Mouse (Mus musculus) erythroblast, embryonic 14.5 days (primary cell): ENCODE measurements around the gene Gadd45g. TPM values are rescaled to one million over a fixed set of nuclear protein-coding genes. Genes with fewer than 3 reads are reported as not detected.

Source experiments
- H3K27me3 ChIP-seq: 2 replicates; pipeline ENCODE4 v1.6.1; 2012; ENCODE audit warnings: inconsistent platforms; ENCODE audit not compliant: control insufficient read depth
- H3K36me3 ChIP-seq: 2 replicates; pipeline ENCODE4 v1.6.1; 2012; ENCODE audit warnings: mild to moderate bottlenecking, inconsistent platforms; ENCODE audit not compliant: control insufficient read depth
- H3K4me1 ChIP-seq: 2 replicates; pipeline ENCODE4 v1.6.1; 2012; ENCODE audit warnings: inconsistent platforms; ENCODE audit not compliant: control insufficient read depth
- H3K4me3 ChIP-seq: replicated peaks from 2 replicates; pipeline ENCODE3; 2012; ENCODE audit warnings: moderate library complexity, mild to moderate bottlenecking, inconsistent platforms
- H3K9me3 ChIP-seq: 2 replicates; pipeline ENCODE4 v1.6.1; 2012; ENCODE audit warnings: low read length, inconsistent platforms, mixed read lengths; ENCODE audit not compliant: control insufficient read depth
- GATA1 ChIP-seq: IDR thresholded peaks from 2 replicates; pipeline ENCODE4 v1.6.1; 2012; ENCODE audit warnings: low read length, inconsistent platforms, mixed read lengths
- TAL1 ChIP-seq: IDR thresholded peaks from 3 replicates; pipeline ENCODE4 v1.6.1; 2012; ENCODE audit warnings: low read length, inconsistent platforms, mixed read lengths
- polyA plus RNA-seq: library from polyadenylated mRNA; stranded (reverse); fragments of >175 nt; gene quantifications from 2 replicates; pipeline ENCODE4 v1.2.3, GENCODE M21; 2012

Gene Gadd45g
- polyA plus RNA-seq, 1 experiment, result 11.5 TPM

DNA sequence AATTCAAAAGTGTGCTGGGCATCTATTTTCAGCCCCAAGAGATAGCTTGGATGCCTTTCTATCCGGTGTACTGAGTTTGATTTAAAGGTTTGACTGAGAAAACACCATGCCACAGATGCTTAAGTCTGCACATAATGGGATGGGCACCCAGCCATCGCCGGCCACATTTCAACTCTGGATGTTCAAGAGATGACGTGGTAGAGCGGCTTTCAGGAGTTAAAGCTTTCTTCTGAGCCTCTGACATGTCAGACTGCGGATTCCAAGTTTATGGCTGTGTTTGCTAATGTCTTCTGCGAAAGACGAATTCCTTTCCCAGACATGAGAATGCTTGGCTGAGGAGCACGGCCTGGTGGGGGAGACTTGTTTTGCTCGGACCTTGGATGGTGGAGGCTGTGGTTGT is 40.2 kb downstream of the Gadd45g start:
- no peak overlapping the region for H3K4me3 ChIP-seq
- no peaks in the 10 kb centered on the region for H3K36me3 ChIP-seq
- TF ChIP-seq GATA1 (no peak), TAL1 (no peak)
- no peaks in the 10 kb centered on the region for H3K9me3 ChIP-seq
- H3K27me3 ChIP-seq, result no peaks in the 10 kb centered on the region
- peaks cover 11% of the 10 kb centered on the region for H3K4me1 ChIP-seq

GRCm38 (mm10) chr13:51888426-51888825 is 41.9 kb downstream of the Gadd45g start:
- Histone ChIP-seq H3K4me1 (peaks cover 12% of the 10 kb centered on the region), H3K36me3 (no peaks in the 10 kb centered on the region), H3K27me3 (no peaks in the 10 kb centered on the region), H3K9me3 (no peaks in the 10 kb centered on the region), H3K4me3 (no peak overlapping the region)
- TF ChIP-seq GATA1, result no peak
- TF ChIP-seq TAL1, result no peak

DNA sequence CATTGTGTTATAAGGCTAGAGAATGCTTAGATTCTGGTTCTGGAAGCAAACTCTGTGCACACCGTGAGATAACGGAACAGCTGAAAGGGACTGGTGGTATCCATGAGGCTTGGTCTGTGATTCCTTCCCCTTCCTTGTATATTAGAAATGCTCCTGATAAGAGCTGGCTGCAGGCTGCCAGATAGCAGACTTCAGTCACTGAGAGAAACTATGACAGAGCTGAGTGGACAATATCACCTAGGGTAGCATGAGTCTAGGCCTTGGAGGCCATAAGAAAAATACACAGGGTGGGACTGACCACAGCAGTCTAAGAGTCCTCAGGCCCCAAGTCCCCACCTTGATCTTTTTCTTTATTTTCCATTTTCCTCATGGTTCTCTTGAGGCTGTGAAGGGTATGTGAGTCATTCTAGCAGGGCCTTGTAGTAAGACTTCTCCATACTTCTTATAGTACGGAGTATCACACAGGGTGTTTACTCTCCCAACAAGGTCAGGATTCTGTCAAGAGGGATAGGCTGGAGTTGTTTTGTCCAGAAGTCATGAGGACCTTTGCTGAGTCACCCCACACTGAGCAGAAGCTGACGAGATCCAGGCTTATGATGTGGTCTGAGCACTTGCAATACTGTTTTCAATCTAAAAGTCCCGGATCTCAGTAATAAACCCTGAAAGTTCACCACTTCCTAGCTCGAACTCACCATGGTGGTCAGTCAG is 45.5 kb downstream of the Gadd45g start:
- TF ChIP-seq TAL1 (no peak), GATA1 (no peak)
- Histone ChIP-seq H3K36me3 (no peaks in the 10 kb centered on the region), H3K27me3 (no peaks in the 10 kb centered on the region), H3K4me3 (no peak overlapping the region), H3K9me3 (no peaks in the 10 kb centered on the region), H3K4me1 (peaks cover 2% of the 10 kb centered on the region)

- Histone ChIP-seq H3K27me3 (no peaks in the 10 kb centered on the region), H3K9me3 (no peaks in the 10 kb centered on the region)
- TF ChIP-seq GATA1 (no peak), TAL1 (no peak)
These were observed 51.1 kb downstream of the Gadd45g start for GRCm38 (mm10) chr13:51897579-51897978.

More at GRCm38 (mm10) chr13:51897579-51897978, 51.1 kb downstream of the Gadd45g start:
- no peak overlapping the region for H3K4me3 ChIP-seq
- no peaks in the 10 kb centered on the region for H3K36me3 ChIP-seq
- peaks cover 5% of the 10 kb centered on the region for H3K4me1 ChIP-seq

Other genes starting within 250 kb of the Gadd45g start
- 22.5 and 45.8 TPM in 2 replicates for gene Cks2, start 201.4 kb upstream of the Gadd45g start, polyA plus RNA-seq
- 2.3 and 2.4 TPM in 2 replicates for gene Secisbp2, start 195.0 kb upstream of the Gadd45g start, polyA plus RNA-seq
- gene Sema4d, start 52.9 kb upstream of the Gadd45g start, polyA plus RNA-seq, result 0.56 and 0.76 TPM in 2 replicates